Mouse (Mus musculus) lung, postnatal 10 days (tissue): ENCODE measurements around the gene Zmym5.
"Not testable (repeated sequence)": the region's sequence is repeated elsewhere in the genome, so short reads cannot be mapped to it uniquely, and the experiment has no call there.

Experiments used
- DNase-seq: peaks from one replicate; pipeline ENCODE4 v3.0.0; 2021

Zmym5 gene

GRCm38 (mm10) chr14:56811701-56812339 is at the start of gene Zmym5:
Gene Zmym5 (minus strand): TSS chr14:56811716.
- DNase-seq, result peak; percentile 95

- DNase-seq, result peak; percentile 59
Observed at GRCm38 (mm10) chr14:56849681-56850080, 38.2 kb upstream of the Zmym5 start.

- DNase-seq, result no peak
Observed at GRCm38 (mm10) chr14:56848322-56848721, 36.8 kb upstream of the Zmym5 start.

GRCm38 (mm10) chr14:56844507-56844906 is 33.0 kb upstream of the Zmym5 start:
- no peak for DNase-seq

- DNase-seq, result no peak
Observed at GRCm38 (mm10) chr14:56844033-56844432, 32.5 kb upstream of the Zmym5 start.

GRCm38 (mm10) chr14:56834576-56834975 is 23.1 kb upstream of the Zmym5 start:
- DNase-seq, result not testable (repeated sequence)

GRCm38 (mm10) chr14:56833211-56833610 is 21.7 kb upstream of the Zmym5 start:
- peak; percentile 63 for DNase-seq

GRCm38 (mm10) chr14:56832563-56833113 is 21.1 kb upstream of the Zmym5 start:
- DNase-seq, result peak; percentile 16

- DNase-seq, result peak; percentile 5
Observed at GRCm38 (mm10) chr14:56832147-56832546, 20.6 kb upstream of the Zmym5 start.

GRCm38 (mm10) chr14:56830491-56831045 is 19.1 kb upstream of the Zmym5 start:
- no peak for DNase-seq

- no peak for DNase-seq
Observed at GRCm38 (mm10) chr14:56824562-56824961, 13.0 kb upstream of the Zmym5 start.

GRCm38 (mm10) chr14:56817616-56818015 is 6.1 kb upstream of the Zmym5 start:
- DNase-seq, result no peak

- DNase-seq, result no peak
Observed at GRCm38 (mm10) chr14:56817131-56817530, 5.6 kb upstream of the Zmym5 start.

- DNase-seq, result no peak
Observed at GRCm38 (mm10) chr14:56816541-56816940, 5.0 kb upstream of the Zmym5 start.

GRCm38 (mm10) chr14:56812520-56813036 is 1.1 kb upstream of the Zmym5 start:
- DNase-seq, result peak; percentile 90

- peak; percentile 58 for DNase-seq
Observed at GRCm38 (mm10) chr14:56810781-56811690, 480 bp downstream of the Zmym5 start.

- DNase-seq, result peak; percentile 51
Observed at GRCm38 (mm10) chr14:56793243-56793642, 18.3 kb downstream of the Zmym5 start.

- DNase-seq, result no peak
Observed at GRCm38 (mm10) chr14:56784575-56784974, 26.9 kb downstream of the Zmym5 start.

GRCm38 (mm10) chr14:56778933-56779300 is 32.6 kb downstream of the Zmym5 start:
- DNase-seq, result no peak

GRCm38 (mm10) chr14:56778200-56778932 is 33.1 kb downstream of the Zmym5 start, which contains the start of gene Pspc1:
Gene Pspc1 (minus strand): TSS chr14:56778316.
- DNase-seq, result peak; percentile 98

GRCm38 (mm10) chr14:56777360-56778136 is 34.0 kb downstream of the Zmym5 start:
- DNase-seq, result peak; percentile 80
